Mouse (Mus musculus) lung, adult 2 months (tissue): ENCODE results near the gene Gabrr1.

Experiments used
- CTCF ChIP-seq: fragments of 200-500 bp; IDR thresholded peaks from 2 replicates; pipeline ENCODE4 v1.5.1; 2011; ENCODE audit warnings: mild to moderate bottlenecking, low read length, control low read depth; ENCODE audit not compliant: insufficient read depth
- POLR2A ChIP-seq: fragments of 200-500 bp; IDR thresholded peaks from 2 replicates; pipeline ENCODE4 v1.6.1; 2011; ENCODE audit warnings: low read depth, mild to moderate bottlenecking, control low read depth, low read length, borderline replicate concordance; ENCODE audit errors: extremely low read depth

- TF ChIP-seq CTCF (no peak), POLR2A (no peak)
These were observed 76.8 kb downstream of the Gabrr1 start, which contains the start of gene Srsf12 for GRCm38 (mm10) chr4:33208881-33209841.
